Mouse (Mus musculus) lung, adult 2 months (tissue): ENCODE measurements around the gene Gm47959.

Experiments
- CTCF ChIP-seq: fragments of 200-500 bp; IDR thresholded peaks from 2 replicates; pipeline ENCODE4 v1.5.1; 2011; ENCODE audit warnings: mild to moderate bottlenecking, low read length, control low read depth; ENCODE audit not compliant: insufficient read depth
- POLR2A ChIP-seq: fragments of 200-500 bp; IDR thresholded peaks from 2 replicates; pipeline ENCODE4 v1.6.1; 2011; ENCODE audit warnings: low read depth, mild to moderate bottlenecking, control low read depth, low read length, borderline replicate concordance; ENCODE audit errors: extremely low read depth

GRCm38 (mm10) chr1:82973244-82973643 lies 27.1 kb upstream of the Gm47959 start:
- TF ChIP-seq CTCF: no peak
- TF ChIP-seq POLR2A: no peak
